Mouse (Mus musculus): Measurements from ENCODE around the gene Gm45062.

DNA sequence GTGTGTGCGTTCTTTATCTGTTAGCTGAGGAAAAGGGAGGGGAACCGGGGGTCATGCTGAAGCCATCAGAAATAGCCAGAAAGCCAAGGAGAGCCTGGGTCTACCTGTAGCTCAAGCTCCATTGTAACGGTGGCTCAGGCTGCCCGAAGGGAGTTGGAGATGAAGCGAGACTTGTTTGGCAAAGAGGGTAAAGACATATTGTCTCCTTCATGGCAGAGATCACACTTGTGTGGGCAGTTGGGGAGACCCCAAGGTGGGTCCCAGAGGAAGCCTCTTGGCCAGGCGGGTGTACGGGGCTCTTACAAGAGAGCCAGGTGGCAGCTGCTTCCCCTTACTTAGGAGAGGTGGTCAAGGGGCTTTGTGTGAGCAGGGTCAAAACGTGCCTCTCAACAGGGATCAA is 369.0 kb downstream of the Gm45062 start:
- TF ChIP-seq CTCF (IDR thresholded peaks at IDR 0.05) (no peak), EP300 (IDR thresholded peaks at IDR 0.05) (no peak)
